Mouse (Mus musculus): ENCODE data around the gene Ppil1. TPM values are rescaled to one million over a fixed set of nuclear protein-coding genes. Genes with fewer than 3 reads are reported as not detected.
"Not testable (repeated sequence)": the region's sequence is repeated elsewhere in the genome, so short reads cannot be mapped to it uniquely, and the experiment has no call there.

Ppil1 gene
- total RNA-seq, 2 experiments from 2014 or later = 17.9 to 19.3 TPM

- DNase-seq (ENCODE audit: low spot score in 2 of 2) = no peak
Observed at GRCm38 (mm10) chr17:29253684-29254083, 10.3 kb downstream of the Ppil1 start.

GRCm38 (mm10) chr17:29253236-29253635 is 10.8 kb downstream of the Ppil1 start:
- no peak for DNase-seq (ENCODE audit: low spot score in 2 of 2)

GRCm38 (mm10) chr17:29251608-29252390 is 12.2 kb downstream of the Ppil1 start:
- no peak for DNase-seq (ENCODE audit: low spot score in 2 of 2)

GRCm38 (mm10) chr17:29251006-29251405 is 13.0 kb downstream of the Ppil1 start:
- DNase-seq (ENCODE audit: low spot score in 2 of 2) = not testable (repeated sequence)

- no peak for DNase-seq (ENCODE audit: low spot score in 2 of 2)
Observed at GRCm38 (mm10) chr17:29249512-29249911, 14.5 kb downstream of the Ppil1 start.

GRCm38 (mm10) chr17:29247881-29248280 is 16.1 kb downstream of the Ppil1 start:
- DNase-seq (ENCODE audit: low spot score in 2 of 2) = peak; percentile 54 to 72

GRCm38 (mm10) chr17:29246602-29247001 is 17.4 kb downstream of the Ppil1 start:
- DNase-seq (ENCODE audit: low spot score in 2 of 2) = peak in 1 of 2 experiments; percentile 39

GRCm38 (mm10) chr17:29245725-29246124 is 18.3 kb downstream of the Ppil1 start:
- no peak for DNase-seq (ENCODE audit: low spot score in 2 of 2)

GRCm38 (mm10) chr17:29244912-29245311 is 19.1 kb downstream of the Ppil1 start:
- DNase-seq (ENCODE audit: low spot score in 2 of 2) = no peak

GRCm38 (mm10) chr17:29238421-29238945 is 25.5 kb downstream of the Ppil1 start:
- DNase-seq (ENCODE audit: low spot score in 2 of 2) = peak; percentile 21 to 46

GRCm38 (mm10) chr17:29237772-29238420 is 26.1 kb downstream of the Ppil1 start, which contains the start of gene Cpne5:
TSS of gene Cpne5 (minus strand) at chr17:29238167.
- peak; percentile 44 to 73 for DNase-seq (ENCODE audit: low spot score in 2 of 2)

GRCm38 (mm10) chr17:29237267-29237771 is 26.7 kb downstream of the Ppil1 start:
- peak in 1 of 2 experiments; percentile 40 for DNase-seq (ENCODE audit: low spot score in 2 of 2)

- peak; percentile 34 to 47 for DNase-seq (ENCODE audit: low spot score in 2 of 2)
Observed at GRCm38 (mm10) chr17:29236111-29236510, 27.9 kb downstream of the Ppil1 start.

- no peak for DNase-seq (ENCODE audit: low spot score in 2 of 2)
Observed at GRCm38 (mm10) chr17:29231109-29231508, 32.9 kb downstream of the Ppil1 start.

GRCm38 (mm10) chr17:29220631-29221030 is 43.4 kb downstream of the Ppil1 start:
- no peak for DNase-seq (ENCODE audit: low spot score in 2 of 2)

- no peak for DNase-seq (ENCODE audit: low spot score in 2 of 2)
Observed at GRCm38 (mm10) chr17:29218017-29218416, 46.0 kb downstream of the Ppil1 start.

GRCm38 (mm10) chr17:29216078-29216477 is 47.9 kb downstream of the Ppil1 start:
- no peak for DNase-seq (ENCODE audit: low spot score in 2 of 2)

- no peak for DNase-seq (ENCODE audit: low spot score in 2 of 2)
Observed at GRCm38 (mm10) chr17:29214655-29215054, 49.3 kb downstream of the Ppil1 start.

GRCm38 (mm10) chr17:29214193-29214456 is 49.9 kb downstream of the Ppil1 start:
- no peak for DNase-seq (ENCODE audit: low spot score in 2 of 2)

- DNase-seq (ENCODE audit: low spot score in 2 of 2) = no peak
Observed at GRCm38 (mm10) chr17:29213381-29214192, 50.4 kb downstream of the Ppil1 start.

GRCm38 (mm10) chr17:29211836-29212235 is 52.1 kb downstream of the Ppil1 start:
- DNase-seq (ENCODE audit: low spot score in 2 of 2) = no peak
